Mouse (Mus musculus): ENCODE results near the gene Ccdc142. TPM values are rescaled to one million over a fixed set of nuclear protein-coding genes. Genes with fewer than 3 reads are reported as not detected.
A peak's percentile ranks its signal among the peaks of the same experiment; 100 is the strongest.

Gene Ccdc142
- polyA plus RNA-seq, 1 experiment from 2014 or later, result 1.7 TPM

DNA sequence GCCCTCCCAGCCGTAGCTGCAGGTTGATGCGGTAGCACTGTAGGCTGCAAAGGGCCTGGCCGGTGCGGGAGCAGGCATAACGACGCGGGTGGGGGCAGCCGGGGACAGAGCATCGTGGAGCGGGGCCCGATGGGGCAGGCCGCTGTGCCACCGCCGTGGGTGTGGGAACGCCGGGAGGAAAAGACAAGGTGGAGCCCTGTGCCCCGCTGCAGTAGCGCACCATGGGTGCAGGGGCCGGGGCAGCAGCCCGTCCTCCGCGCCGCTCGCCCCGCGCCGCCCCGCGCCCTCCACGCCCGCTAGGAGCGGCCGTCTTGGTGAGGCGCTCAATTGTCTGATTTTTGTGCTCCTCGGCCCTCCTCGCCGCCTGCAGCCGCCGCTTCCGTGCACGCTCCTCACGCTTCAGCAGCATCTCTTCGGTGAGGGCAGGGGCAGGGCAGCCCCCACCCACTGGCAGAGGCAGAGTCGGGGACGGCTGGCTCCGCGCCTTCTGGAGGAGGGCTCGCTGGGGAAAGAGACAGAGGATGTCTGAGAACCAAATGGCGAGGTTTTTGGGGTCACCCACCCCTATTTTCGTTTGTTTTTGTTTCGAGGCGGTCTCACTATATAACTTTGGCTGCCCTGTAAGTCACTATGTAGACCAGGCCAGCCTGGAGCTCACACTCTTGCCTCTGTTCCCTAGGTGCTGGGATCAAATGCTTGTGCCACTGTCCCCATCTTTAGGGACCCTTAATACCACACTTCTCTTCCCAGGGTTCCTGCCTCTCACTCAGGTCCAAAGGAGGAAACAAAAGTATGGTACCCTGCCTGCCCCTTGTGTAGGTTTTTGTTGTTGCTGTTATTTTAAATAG, 20.7 kb downstream of the Ccdc142 start:
- Histone ChIP-seq H3K9ac (ENCODE audit: low read depth, low read length) (peak overlapping the region; percentile 89), H3K4me1 (ENCODE audit: control insufficient read depth, insufficient read depth, low read length) (peaks cover 31% of the 10 kb centered on the region), H3K36me3 (ENCODE audit: control insufficient read depth, insufficient read depth, low read length) (no peaks in the 10 kb centered on the region; the same call in 1 of the 2 replicates), H3K9me3 (ENCODE audit: control insufficient read depth, low read length) (no peaks in the 10 kb centered on the region), H3K4me3 (ENCODE audit: low read length) (peak overlapping the region; percentile 74), H3K27ac (ENCODE audit: low read length) (peak overlapping the region; percentile 96), H3K4me2 (ENCODE audit: low read depth, low read length) (peak overlapping the region; percentile 99), H3K27me3 (replicated peaks; ENCODE audit: control insufficient read depth, insufficient read depth, low read length) (no peaks in the 10 kb centered on the region)
- WGBS, result 1% methylated on average over 44 of the region's 52 CpGs
- ATAC-seq, result no peak; the same call in 1 of the 2 replicates

DNA sequence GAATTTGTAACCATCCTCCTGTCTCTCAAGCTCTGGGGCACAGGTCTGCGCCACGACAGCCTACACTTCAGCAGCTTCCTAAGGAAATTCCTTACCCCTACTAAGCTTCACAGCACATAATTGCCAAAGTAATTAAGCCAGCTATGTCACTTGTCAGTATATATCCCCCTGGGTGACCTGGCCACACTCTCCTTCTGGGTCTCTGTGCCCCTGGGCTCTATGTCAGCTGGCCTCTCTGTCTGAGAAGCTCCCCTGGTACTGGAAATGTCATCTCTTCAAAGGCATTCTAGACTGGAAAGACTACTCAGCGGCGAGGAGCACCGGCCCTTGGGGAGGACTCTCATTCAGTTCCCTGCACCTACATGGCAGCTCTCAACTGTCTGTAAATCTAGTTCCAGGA, 21.6 kb downstream of the Ccdc142 start:
- Histone ChIP-seq H3K27ac (ENCODE audit: low read length) (no peak overlapping the region), H3K9me3 (ENCODE audit: control insufficient read depth, low read length) (no peaks in the 10 kb centered on the region), H3K27me3 (replicated peaks; ENCODE audit: control insufficient read depth, insufficient read depth, low read length) (no peaks in the 10 kb centered on the region), H3K4me1 (ENCODE audit: control insufficient read depth, insufficient read depth, low read length) (peaks cover 31% of the 10 kb centered on the region), H3K36me3 (ENCODE audit: control insufficient read depth, insufficient read depth, low read length) (no peaks in the 10 kb centered on the region; the same call in 1 of the 2 replicates), H3K4me3 (ENCODE audit: low read length) (no peak overlapping the region), H3K9ac (ENCODE audit: low read depth, low read length) (no peak overlapping the region), H3K4me2 (ENCODE audit: low read depth, low read length) (no peak overlapping the region)
- no peak for ATAC-seq
- WGBS, result 86% methylated on average over 5 of the region's 5 CpGs

DNA sequence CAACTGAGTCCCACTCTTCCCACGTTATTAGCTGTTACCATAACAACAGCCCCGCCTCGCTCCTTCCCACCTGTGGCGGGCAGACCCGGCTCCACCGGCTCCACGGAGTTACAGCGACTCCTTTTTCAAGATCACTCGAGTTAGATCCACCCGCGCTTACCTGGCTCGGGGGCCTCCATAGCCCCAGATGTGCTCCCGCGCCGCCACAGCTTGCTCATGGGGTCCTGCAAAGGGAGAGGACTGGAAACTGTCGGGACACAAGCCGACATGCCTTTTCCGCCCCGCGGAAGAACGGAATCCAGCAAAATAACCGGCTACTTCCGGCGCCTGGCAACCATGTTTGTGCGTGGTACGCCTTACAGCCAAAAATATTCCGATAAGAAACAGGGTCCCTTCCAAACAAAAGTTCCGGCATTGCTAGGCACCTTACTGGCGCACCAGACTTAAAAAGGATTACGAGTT, 23.5 kb downstream of the Ccdc142 start:
- peak overlapping the region; percentile 53 for H3K27ac ChIP-seq (ENCODE audit: low read length)
- peak; percentile 7 for ATAC-seq
- under 1% methylated on average over 30 of the region's 30 CpGs for WGBS

DNA sequence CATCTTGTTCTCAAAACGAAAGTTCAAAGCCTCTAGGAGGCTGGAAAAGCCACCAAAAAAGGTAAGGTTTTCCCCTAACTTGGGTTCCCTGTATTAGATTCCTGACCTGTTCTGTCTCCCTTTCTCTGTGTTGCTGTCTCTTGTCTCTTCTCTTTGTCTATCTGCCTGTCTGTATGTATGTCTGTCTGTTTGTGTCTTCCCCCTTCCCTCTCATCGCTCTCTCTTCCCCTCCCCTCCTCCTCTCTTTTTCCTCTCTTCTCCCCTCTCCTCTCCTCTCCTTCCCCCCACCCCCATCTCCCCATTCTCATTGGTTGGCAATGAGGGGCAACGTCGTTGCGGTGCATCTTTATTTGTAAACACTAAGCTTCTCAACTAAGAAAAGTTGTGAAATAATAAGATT, 23.9 kb downstream of the Ccdc142 start, which contains the start of gene Ino80b:
Ino80b (minus strand) TSS at position 101 of the 400 bp plus-strand sequence.
- no peaks in the 10 kb centered on the region for H3K9me3 ChIP-seq (ENCODE audit: control insufficient read depth, low read length)
- ATAC-seq, result no peak
- peak within 1 kb of the TSS; percentile 62 for H3K4me2 ChIP-seq (ENCODE audit: low read depth, low read length)
- no peaks in the 10 kb centered on the region for H3K36me3 ChIP-seq (ENCODE audit: control insufficient read depth, insufficient read depth, low read length)
- peak within 1 kb of the TSS; percentile 53 for H3K27ac ChIP-seq (ENCODE audit: low read length)
- 23% methylated on average over 5 of the region's 5 CpGs for WGBS
- peak within 1 kb of the TSS; percentile 84 for H3K9ac ChIP-seq (ENCODE audit: low read depth, low read length)
- H3K27me3 ChIP-seq (replicated peaks; ENCODE audit: control insufficient read depth, insufficient read depth, low read length), result no peaks in the 10 kb centered on the region
- peaks cover 25% of the 10 kb centered on the region for H3K4me1 ChIP-seq (ENCODE audit: control insufficient read depth, insufficient read depth, low read length)
- H3K4me3 ChIP-seq (ENCODE audit: low read length), result peak within 1 kb of the TSS; percentile 75

More for the DNA sequence above, 23.5 kb downstream of the Ccdc142 start:
- Histone ChIP-seq H3K36me3 (ENCODE audit: control insufficient read depth, insufficient read depth, low read length) (no peaks in the 10 kb centered on the region), H3K4me2 (ENCODE audit: low read depth, low read length) (peak overlapping the region; percentile 62), H3K4me1 (ENCODE audit: control insufficient read depth, insufficient read depth, low read length) (peaks cover 30% of the 10 kb centered on the region), H3K9ac (ENCODE audit: low read depth, low read length) (peak overlapping the region; percentile 84), H3K9me3 (ENCODE audit: control insufficient read depth, low read length) (no peaks in the 10 kb centered on the region), H3K4me3 (ENCODE audit: low read length) (peak overlapping the region; percentile 75), H3K27me3 (replicated peaks; ENCODE audit: control insufficient read depth, insufficient read depth, low read length) (no peaks in the 10 kb centered on the region)

DNA sequence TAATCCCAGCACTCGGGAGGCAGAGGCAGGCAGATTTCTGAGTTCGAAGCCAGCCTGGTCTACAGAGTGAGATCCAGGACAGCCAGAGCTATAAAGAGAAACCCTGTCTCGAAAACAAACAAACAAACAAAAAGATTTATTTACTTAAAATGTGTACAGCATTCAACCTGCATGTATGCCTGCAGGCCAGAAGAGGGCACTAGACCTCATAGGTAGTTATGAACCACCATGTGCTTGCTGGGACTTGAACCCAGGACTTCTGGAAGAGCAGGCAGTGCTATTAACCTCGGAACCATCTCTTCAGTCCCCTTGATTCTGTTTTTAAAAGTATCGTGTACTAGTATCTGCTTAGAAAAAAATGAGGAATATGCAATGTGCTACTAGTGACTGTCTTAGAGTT, 26.0 kb downstream of the Ccdc142 start:
- 94% methylated on average over 5 of the region's 5 CpGs for WGBS

DNA sequence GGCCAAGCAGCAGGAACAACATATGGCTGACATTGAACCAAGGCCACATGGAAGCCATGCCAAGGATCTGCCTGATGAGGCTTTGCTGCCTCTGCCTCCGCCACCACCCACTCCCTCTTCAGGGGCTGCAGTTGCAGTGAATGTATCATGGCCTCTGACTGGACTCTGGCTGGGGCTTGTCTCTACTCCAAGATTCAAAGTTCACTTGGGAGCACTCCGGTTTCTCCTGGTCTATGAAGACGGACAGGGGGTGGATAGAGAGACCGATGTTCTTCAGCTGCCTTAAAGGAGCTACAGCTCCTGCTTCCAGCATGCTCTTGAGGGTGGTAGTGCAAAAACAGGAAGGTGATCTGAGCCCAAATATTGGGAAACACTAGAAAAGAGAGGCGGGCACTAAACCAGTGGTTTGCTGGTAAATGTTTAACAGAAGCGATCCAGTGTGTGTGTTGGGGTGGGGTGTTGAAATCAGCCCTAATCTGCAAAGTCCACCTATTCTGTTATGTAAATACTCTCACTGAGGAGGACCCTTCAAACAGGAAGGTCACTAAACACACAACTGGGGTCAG, 30.2 kb downstream of the Ccdc142 start:
- Histone ChIP-seq H3K4me1 (ENCODE audit: control insufficient read depth, insufficient read depth, low read length) (peaks cover 30% of the 10 kb centered on the region), H3K9me3 (ENCODE audit: control insufficient read depth, low read length) (no peaks in the 10 kb centered on the region), H3K27ac (ENCODE audit: low read length) (peak overlapping the region; percentile 95), H3K4me3 (ENCODE audit: low read length) (peak overlapping the region; percentile 8; the same call in 1 of the 2 replicates), H3K9ac (ENCODE audit: low read depth, low read length) (peak overlapping the region; percentile 50; the same call in 1 of the 2 replicates), H3K27me3 (replicated peaks; ENCODE audit: control insufficient read depth, insufficient read depth, low read length) (no peaks in the 10 kb centered on the region), H3K36me3 (ENCODE audit: control insufficient read depth, insufficient read depth, low read length) (no peaks in the 10 kb centered on the region), H3K4me2 (ENCODE audit: low read depth, low read length) (peak overlapping the region; percentile 38)
- 38% methylated on average over 6 of the region's 6 CpGs for WGBS
- ATAC-seq, result peak; percentile 79

More for the DNA sequence above, 26.0 kb downstream of the Ccdc142 start:
- no peaks in the 10 kb centered on the region for H3K36me3 ChIP-seq (ENCODE audit: control insufficient read depth, insufficient read depth, low read length)
- no peak for ATAC-seq
- no peak overlapping the region for H3K4me2 ChIP-seq (ENCODE audit: low read depth, low read length)
- H3K27me3 ChIP-seq (replicated peaks; ENCODE audit: control insufficient read depth, insufficient read depth, low read length), result no peaks in the 10 kb centered on the region
- no peaks in the 10 kb centered on the region for H3K9me3 ChIP-seq (ENCODE audit: control insufficient read depth, low read length)
- H3K4me1 ChIP-seq (ENCODE audit: control insufficient read depth, insufficient read depth, low read length), result peaks cover 29% of the 10 kb centered on the region
- H3K27ac ChIP-seq (ENCODE audit: low read length), result no peak overlapping the region
- no peak overlapping the region for H3K4me3 ChIP-seq (ENCODE audit: low read length)
- H3K9ac ChIP-seq (ENCODE audit: low read depth, low read length), result no peak overlapping the region

DNA sequence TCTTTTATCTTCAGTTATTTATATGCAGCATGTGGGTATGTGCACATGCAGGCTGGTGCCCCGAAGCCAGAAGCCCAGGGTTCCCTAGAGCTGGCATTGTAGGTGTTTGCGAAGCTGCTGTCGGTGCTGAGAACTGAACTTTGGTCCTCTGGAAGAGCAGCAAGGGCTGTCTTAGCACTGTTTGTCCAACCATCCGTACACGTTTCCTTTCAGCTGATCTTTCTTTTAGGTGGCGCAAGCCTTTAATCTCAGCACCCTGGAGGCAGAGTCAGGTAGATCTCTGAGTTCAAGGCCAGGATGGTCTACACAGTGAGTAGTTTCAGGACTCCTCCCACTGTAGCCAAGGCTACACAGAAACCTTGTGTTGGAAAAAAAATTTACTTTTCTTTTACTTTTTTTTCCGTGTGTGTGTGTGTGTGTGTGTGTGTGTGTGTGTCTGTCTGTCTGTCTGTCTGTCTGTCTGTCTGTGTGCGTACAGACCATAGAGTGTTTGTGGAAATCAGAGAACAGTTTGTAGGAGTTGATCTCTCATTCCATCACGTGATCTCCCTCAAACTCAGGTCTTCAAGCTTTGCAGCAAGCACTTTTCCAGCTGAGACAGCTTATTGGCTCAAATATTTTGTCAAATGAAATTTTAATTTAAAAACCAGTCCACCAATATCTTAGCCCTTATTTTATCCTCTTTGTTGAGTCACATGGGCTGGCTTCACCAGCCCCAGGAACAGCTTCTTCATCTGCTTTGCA, 30.9 kb downstream of the Ccdc142 start:
- Histone ChIP-seq H3K9ac (ENCODE audit: low read depth, low read length) (no peak overlapping the region), H3K36me3 (ENCODE audit: control insufficient read depth, insufficient read depth, low read length) (no peaks in the 10 kb centered on the region), H3K4me1 (ENCODE audit: control insufficient read depth, insufficient read depth, low read length) (peaks cover 31% of the 10 kb centered on the region), H3K27me3 (replicated peaks; ENCODE audit: control insufficient read depth, insufficient read depth, low read length) (no peaks in the 10 kb centered on the region), H3K9me3 (ENCODE audit: control insufficient read depth, low read length) (no peaks in the 10 kb centered on the region), H3K4me2 (ENCODE audit: low read depth, low read length) (peak overlapping the region; percentile 38), H3K27ac (ENCODE audit: low read length) (peak overlapping the region; percentile 95), H3K4me3 (ENCODE audit: low read length) (no peak overlapping the region)
- peak; percentile 13; the same call in 1 of the 2 replicates for ATAC-seq
- WGBS, result 70% methylated on average over 9 of the region's 9 CpGs

DNA sequence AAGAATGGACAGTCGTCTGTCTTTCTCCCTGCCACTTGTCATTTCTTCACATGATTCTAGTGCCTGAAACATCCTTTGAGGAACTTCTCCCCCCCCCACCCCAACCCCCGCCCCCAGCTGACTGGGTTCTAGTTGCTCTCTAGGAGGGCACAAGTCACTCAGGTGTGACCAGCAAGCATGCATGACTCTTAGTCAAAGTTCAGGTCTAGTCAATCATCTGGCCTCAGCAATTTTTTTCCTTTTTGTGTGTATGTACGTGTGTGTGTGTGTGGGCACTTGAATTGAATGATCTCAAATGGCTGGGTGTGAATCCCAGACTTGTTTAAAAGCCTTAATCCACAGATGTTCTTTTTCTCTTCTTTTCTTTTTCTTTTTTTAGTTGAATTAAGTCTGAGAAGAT, 32.8 kb downstream of the Ccdc142 start:
- ATAC-seq, result no peak
- Histone ChIP-seq H3K9me3 (ENCODE audit: control insufficient read depth, low read length) (no peaks in the 10 kb centered on the region), H3K36me3 (ENCODE audit: control insufficient read depth, insufficient read depth, low read length) (no peaks in the 10 kb centered on the region; the same call in 1 of the 2 replicates), H3K4me3 (ENCODE audit: low read length) (no peak overlapping the region), H3K27me3 (replicated peaks; ENCODE audit: control insufficient read depth, insufficient read depth, low read length) (no peaks in the 10 kb centered on the region), H3K4me1 (ENCODE audit: control insufficient read depth, insufficient read depth, low read length) (peaks cover 42% of the 10 kb centered on the region), H3K9ac (ENCODE audit: low read depth, low read length) (no peak overlapping the region), H3K4me2 (ENCODE audit: low read depth, low read length) (no peak overlapping the region), H3K27ac (ENCODE audit: low read length) (no peak overlapping the region)
- WGBS, result 55% methylated on average over 3 of the region's 3 CpGs
